Mouse (Mus musculus): ENCODE results near the gene Gfod1.

Gene Gfod1

DNA sequence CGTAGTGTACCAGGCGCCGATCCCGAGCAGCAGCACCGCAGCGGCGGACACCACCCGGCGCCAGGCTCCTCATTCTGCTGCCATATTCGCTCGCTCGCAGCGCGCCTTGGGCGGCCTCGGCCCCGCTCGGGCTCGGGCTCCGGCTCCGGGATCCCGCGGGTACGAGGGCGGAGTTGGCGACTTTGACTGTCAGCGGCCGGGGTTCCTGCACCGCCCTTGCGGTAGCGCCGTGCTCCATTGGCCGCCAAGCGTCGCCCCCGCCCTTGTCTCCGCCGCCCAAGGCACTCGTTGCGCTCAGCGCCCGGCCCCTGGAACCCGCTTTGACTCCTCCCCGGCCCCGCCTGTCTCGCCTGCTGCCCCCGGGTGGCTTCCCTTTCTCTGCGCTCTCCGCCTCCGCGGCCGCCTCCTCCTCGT lies at the start of gene Gfod1:
TSS of gene Gfod1 (minus strand) at position 155 of the 414 bp plus-strand sequence.
- peak; percentile 96 for DNase-seq

DNA sequence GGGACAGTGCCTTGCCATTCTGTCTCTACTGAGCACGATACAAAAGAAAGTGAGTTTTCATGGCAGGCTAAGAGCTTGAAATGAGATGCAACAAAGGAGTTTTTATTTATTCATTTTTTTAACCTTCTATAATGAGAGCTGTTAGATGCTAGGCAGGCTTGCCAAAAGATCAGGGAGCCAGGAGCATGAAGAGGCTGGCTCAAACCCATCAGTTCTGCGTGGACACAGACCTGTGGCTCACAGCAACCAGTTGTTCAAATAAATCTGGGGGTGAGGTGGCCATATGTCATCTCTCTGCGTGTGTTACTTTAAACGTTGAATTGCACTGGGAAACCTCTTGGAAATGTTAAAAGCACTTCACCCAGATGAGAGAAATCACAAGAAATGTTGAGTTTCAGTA lies 49.4 kb upstream of the Gfod1 start:
- no peak for DNase-seq

GRCm38 (mm10) chr13:43350489-43351169 lies 46.7 kb upstream of the Gfod1 start:
- DNase-seq, result no peak

DNA sequence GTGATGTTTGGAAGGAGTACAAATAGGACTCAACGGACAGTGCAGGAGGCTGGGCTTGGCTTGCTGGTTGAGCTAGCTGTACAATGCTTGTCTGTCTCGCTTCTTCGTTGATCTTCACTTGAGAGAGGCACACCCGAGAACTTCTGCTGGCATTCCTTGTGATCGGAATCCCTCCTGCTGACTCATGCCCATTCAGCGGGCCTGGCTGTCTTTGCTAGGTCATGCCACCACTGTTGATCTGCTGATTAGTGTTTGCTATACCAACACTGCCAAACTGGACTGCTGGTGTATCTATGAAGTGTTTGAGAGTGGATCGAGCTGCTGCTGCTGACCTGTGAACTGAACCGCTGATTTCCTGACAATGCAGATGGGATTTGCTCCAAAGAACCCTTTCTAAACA lies 45.4 kb upstream of the Gfod1 start:
- DNase-seq, result no peak

GRCm38 (mm10) chr13:43346825-43347224 lies 42.9 kb upstream of the Gfod1 start:
- DNase-seq, result no peak

GRCm38 (mm10) chr13:43338632-43339031 lies 34.7 kb upstream of the Gfod1 start:
- no peak for DNase-seq

DNA sequence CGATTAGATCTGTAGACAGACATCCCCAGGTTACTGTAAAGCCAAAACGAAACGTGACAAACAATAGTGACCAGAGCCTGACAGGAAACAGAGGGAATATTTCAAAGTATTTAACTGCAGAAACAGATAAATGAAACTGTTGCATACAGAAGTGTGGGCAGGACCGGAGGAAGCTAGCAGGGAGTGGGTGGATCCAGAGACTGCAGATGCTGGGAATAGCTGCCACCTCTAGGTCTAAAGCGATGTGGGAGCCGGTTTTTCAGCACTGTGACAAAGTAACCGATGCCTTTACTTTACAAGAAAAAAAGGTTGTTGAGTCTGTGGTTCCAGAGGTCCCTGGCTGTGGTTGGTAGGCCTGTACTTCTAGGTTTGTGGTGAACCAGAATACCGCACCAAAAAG lies 34.0 kb upstream of the Gfod1 start:
- DNase-seq, result no peak

GRCm38 (mm10) chr13:43336425-43337221 lies 32.7 kb upstream of the Gfod1 start:
- DNase-seq, result no peak

DNA sequence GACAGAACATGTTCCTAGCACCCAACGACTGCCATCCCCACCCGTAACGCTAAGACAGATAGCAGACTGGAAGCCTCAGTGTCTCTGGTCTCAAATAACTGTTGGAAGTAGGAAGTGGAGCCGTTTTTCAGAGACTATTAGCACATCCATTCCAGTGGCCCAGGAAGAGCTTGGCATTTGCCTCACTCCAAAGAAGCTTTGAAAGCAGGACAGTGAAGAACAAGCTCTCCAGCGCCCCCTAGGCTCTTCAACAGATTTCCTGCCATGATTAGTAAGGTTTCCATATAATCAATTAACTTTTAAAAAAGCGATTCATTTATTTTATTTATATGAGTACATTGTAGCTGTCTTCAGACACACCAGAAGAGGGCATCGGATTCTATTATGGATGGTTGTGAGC lies 28.6 kb upstream of the Gfod1 start:
- no peak for DNase-seq

GRCm38 (mm10) chr13:43331721-43332444 lies 27.9 kb upstream of the Gfod1 start:
- no peak for DNase-seq

DNA sequence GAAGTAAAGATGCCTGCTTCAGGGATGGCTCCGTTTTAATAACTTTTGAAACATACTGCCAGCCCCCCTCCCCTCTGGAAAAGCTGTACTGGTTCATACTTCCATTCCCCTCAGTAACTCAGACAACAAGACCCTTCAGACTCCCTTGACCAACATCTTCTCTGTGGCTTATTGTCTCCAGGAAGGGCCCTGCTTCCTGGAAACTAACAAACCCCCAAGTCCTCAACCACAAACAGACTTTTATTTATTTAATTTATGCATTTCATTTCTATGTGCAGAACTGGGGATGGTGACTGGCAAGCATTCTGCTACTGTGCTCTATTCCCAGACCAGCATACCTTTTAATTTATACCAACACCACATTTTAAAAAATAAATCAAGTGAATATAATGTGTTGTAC lies 21.5 kb upstream of the Gfod1 start:
- no peak for DNase-seq

- DNase-seq, result no peak
Observed at GRCm38 (mm10) chr13:43321492-43321891, 17.5 kb upstream of the Gfod1 start.

GRCm38 (mm10) chr13:43319396-43319795 lies 15.4 kb upstream of the Gfod1 start:
- DNase-seq, result no peak

DNA sequence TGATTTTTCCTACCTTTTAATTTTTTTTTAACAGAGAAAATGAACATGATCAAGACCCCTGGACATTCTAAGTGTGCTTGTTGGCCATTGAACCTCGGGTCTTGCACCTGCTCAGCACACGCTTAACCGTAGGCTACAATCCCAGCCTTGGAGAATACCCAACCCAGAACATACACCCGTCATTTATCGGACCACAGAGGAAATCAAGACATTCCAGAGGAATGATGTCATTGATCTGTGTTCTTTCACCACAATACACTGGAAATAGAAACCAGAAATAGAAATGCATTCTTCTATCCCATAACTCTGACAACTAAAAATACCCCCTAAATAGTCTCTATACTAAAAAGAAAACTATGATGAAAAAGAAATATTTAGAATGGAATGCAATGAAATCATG lies 13.4 kb upstream of the Gfod1 start:
- no peak for DNase-seq

DNA sequence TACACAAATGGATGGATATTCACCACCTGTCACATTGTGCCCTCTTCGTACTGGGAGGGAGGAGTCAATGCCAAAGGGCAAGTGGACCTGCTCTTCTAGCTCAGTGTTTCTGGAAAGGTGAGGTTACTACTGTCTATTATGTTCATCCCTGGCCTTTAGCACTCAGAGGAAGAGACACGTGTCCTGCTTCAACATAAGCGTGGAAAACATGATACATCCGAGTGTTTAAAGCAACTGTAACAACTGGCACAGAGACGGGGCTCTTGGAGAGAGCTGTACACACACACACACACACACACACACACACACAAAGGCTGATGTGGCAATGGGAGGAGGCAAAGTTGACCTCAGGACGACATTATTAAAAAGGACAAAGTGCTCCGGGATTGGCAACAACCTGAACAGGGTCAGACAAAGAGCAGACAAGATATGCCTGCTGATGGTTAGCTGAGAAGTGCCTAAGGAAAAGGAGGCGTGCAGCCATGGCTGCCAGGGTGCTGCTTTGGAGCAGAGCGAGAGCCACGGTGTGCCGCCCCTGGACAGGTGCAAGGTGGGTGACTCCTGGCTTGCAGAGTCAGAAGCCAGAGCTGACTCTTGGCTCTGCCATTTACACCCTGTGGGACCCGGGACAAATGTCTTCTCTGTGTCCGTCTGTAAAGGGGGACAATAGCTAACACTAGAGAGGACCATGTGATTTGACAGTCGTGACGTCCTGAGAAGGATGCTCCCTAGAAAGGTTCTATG lies 1.4 kb upstream of the Gfod1 start:
- peak; percentile 22 for DNase-seq

- DNase-seq, result peak; percentile 70
Observed at GRCm38 (mm10) chr13:43304700-43305099, 728 bp upstream of the Gfod1 start.

- peak; percentile 59 for DNase-seq
Observed at GRCm38 (mm10) chr13:43303161-43303965, 609 bp downstream of the Gfod1 start.

DNA sequence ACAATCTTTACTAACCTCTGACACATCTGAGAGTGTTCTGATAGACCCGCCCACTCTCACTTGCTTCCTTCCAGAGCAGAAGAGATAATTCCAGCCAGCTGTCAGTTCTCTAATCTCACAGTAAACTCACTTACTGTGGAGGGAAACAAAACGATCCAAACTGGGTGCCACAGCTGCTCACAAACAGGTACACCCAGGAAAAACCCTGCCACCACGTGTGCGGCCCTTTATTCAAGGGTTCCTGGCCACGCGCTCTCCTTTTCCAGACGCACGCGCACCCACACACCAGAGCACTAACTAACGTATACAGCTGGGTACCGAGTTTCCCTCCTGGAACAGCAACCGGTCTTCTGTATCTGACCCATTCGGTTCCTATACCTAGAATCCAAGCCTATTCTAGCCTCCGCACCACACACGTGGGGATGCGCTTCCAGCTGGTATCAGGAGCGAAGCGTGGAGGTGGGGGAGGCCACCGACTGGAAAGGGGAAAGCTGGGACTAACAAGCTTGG lies 1.3 kb downstream of the Gfod1 start:
- peak; percentile 35 for DNase-seq

GRCm38 (mm10) chr13:43302239-43302638 lies 1.7 kb downstream of the Gfod1 start:
- no peak for DNase-seq

- no peak for DNase-seq
Observed at GRCm38 (mm10) chr13:43300906-43301305, 3.1 kb downstream of the Gfod1 start.

DNA sequence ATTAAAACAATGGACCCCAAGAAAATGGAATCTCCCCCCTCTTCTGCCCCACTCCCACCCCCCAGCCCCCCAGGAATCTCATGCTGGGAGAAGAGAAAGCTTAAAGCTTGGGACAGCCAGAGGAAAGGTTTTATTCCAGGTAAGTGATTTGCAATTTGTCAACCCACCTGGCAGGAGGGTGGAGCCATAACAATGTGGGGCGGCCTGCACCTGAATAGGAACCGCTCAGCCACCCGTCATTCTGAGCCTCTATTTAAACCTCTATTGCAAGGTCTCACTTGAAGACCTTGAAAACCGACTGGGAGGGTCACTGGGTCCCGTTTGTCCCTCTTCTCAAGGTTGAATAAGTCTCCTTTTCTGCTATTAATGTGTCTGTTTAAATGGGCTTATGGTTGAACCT lies 3.6 kb downstream of the Gfod1 start:
- DNase-seq, result no peak

DNA sequence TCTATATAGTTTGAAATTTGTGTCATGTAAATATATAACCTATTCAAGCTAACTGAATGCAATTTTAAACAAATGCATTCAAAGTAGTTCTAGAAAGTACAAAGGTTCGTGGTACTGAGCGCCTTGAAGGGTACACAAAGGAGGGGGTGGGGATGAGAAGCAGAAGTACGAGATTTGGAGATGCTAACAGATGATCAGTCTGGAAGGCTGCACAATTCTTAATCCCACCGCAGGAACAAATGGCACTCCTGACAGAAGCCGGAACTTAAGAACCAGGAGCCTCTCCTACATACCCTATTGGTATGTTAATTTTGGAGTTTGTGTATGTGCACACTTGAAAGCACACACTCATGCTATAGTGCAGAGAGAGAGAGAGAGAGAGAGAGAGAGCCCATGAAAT lies 4.8 kb downstream of the Gfod1 start:
- no peak for DNase-seq

Measured in cerebellum, adult 8-10 months (tissue).